Mouse (Mus musculus) spleen, embryonic (tissue): Measurements from ENCODE around the gene Arg2.

ENCODE experiments used
- CTCF ChIA-PET: fragments of 350-600 bp; sonication (Branson Sonifier 250); formaldehyde crosslinking; loops from one replicate; lab custom pipeline; 2022; lab: Charles Lee

Gene Arg2

GRCm38 (mm10) chr12:79170421-79170820 is 39.8 kb downstream of the Arg2 start:
- CTCF ChIA-PET, result interaction anchor here (0.7 kb wide), 1 partner anchor 87 kb away, joined by 7 read pairs; no protein-coding TSS in a partner anchor

- CTCF ChIA-PET, result interaction anchor here (0.5 to 0.7 kb wide), 4 partner anchors 28 to 94 kb away, joined by 3 to 7 read pairs (median 5); no protein-coding TSS in a partner anchor
Observed at GRCm38 (mm10) chr12:79171269-79171995, 40.9 kb downstream of the Arg2 start.

GRCm38 (mm10) chr12:79172019-79172941 is 41.7 kb downstream of the Arg2 start, which contains the start of gene Vti1b:
Gene Vti1b, minus strand, starts transcription at chr12:79172667.
- CTCF ChIA-PET, result no interaction called here

GRCm38 (mm10) chr12:79173721-79174120 is 43.1 kb downstream of the Arg2 start:
- CTCF ChIA-PET, result no interaction called here

GRCm38 (mm10) chr12:79175998-79176397 is 45.4 kb downstream of the Arg2 start:
- CTCF ChIA-PET, result no interaction called here

GRCm38 (mm10) chr12:79185160-79185559 is 54.6 kb downstream of the Arg2 start:
- CTCF ChIA-PET, result interaction anchor here (0.7 kb wide), 1 partner anchor 74 kb away, joined by 3 read pairs; no protein-coding TSS in a partner anchor

- CTCF ChIA-PET, result no interaction called here
Observed at GRCm38 (mm10) chr12:79190931-79191673, 60.5 kb downstream of the Arg2 start.

GRCm38 (mm10) chr12:79191701-79192100 is 61.1 kb downstream of the Arg2 start:
- CTCF ChIA-PET, result no interaction called here

- CTCF ChIA-PET, result no interaction called here
Observed at GRCm38 (mm10) chr12:79192193-79192592, 61.6 kb downstream of the Arg2 start, which contains the start of gene Rdh11. Gene Rdh11, minus strand, starts transcription at chr12:79192293.

- CTCF ChIA-PET, result interaction anchor here (0.6 to 1.5 kb wide), 8 partner anchors 22 to 1017 kb away, joined by 3 to 15 read pairs (median 7); partner anchors contain the start of gene Rad51b
Observed at GRCm38 (mm10) chr12:79193441-79193840, 62.9 kb downstream of the Arg2 start.

GRCm38 (mm10) chr12:79197105-79197504 is 66.5 kb downstream of the Arg2 start:
- CTCF ChIA-PET, result no interaction called here

- CTCF ChIA-PET, result no interaction called here
Observed at GRCm38 (mm10) chr12:79201882-79202281, 71.3 kb downstream of the Arg2 start.
